Mouse (Mus musculus) spleen, adult 2 months (tissue): ENCODE data around the gene Map4k3.

Experiments used
- CTCF ChIP-seq: fragments of 200-500 bp; IDR thresholded peaks from 2 replicates; pipeline ENCODE4 v1.5.1; 2011; ENCODE audit warnings: mild to moderate bottlenecking, inconsistent platforms; ENCODE audit not compliant: insufficient read depth, insufficient read length, insufficient replicate concordance; ENCODE audit errors: extremely low read depth
- POLR2A ChIP-seq: fragments of 200-500 bp; IDR thresholded peaks from 2 replicates; pipeline ENCODE4 v1.6.1; 2011; ENCODE audit warnings: low read depth, low read length, inconsistent platforms

- no peak for TF ChIP-seq POLR2A
- no peak for TF ChIP-seq CTCF
Measured at GRCm38 (mm10) chr17:80728062-80728858, at the start of gene Map4k3.
